Mouse (Mus musculus) kidney, embryonic 14.5 days (tissue): ENCODE measurements around the gene Defb26. TPM values are rescaled to one million over a fixed set of nuclear protein-coding genes. Genes with fewer than 3 reads are reported as not detected.

Experiments
- polyA plus RNA-seq: library from polyadenylated mRNA; unstranded; fragments of >200 nt; fragmentation: Nextera tagmentation; extraction: Ambion mirVana; gene quantifications from 2 replicates; pipeline ENCODE4 v1.2.1, GENCODE M21; 2014

Defb26 gene
- polyA plus RNA-seq, 1 experiment from 2014 or later, result not detected

Other genes with a start within 250 kb of the Defb26 start
- 19.4 and 37.4 TPM in 2 replicates for gene Tbc1d20, start 217.9 kb downstream of the Defb26 start, polyA plus RNA-seq
- 59.1 and 87.1 TPM in 2 replicates for gene Rbck1, start 179.0 kb downstream of the Defb26 start, polyA plus RNA-seq
- 0.57 and 0.61 TPM in 2 replicates for gene Trib3, start 167.7 kb downstream of the Defb26 start, polyA plus RNA-seq
- 1.7 and 2.4 TPM in 2 replicates for gene Nrsn2, start 135.1 kb downstream of the Defb26 start, polyA plus RNA-seq
- gene Sox12, start 113.6 kb downstream of the Defb26 start, polyA plus RNA-seq, result 22.3 and 25.3 TPM in 2 replicates
- gene Zcchc3, start 96.7 kb downstream of the Defb26 start, polyA plus RNA-seq, result 51.1 and 62.2 TPM in 2 replicates
- 0.37 TPM in 2 replicates for gene 6820408C15Rik, start 96.1 kb downstream of the Defb26 start, polyA plus RNA-seq
- not detected in 2 replicates for gene Defb23, start 47.1 kb downstream of the Defb26 start, polyA plus RNA-seq
- not detected in 2 replicates for gene Defb20, start 34.6 kb downstream of the Defb26 start, polyA plus RNA-seq
- not detected in 2 replicates for gene Defb22, start 21.6 kb downstream of the Defb26 start, polyA plus RNA-seq
- gene Defb28, start 6.6 kb upstream of the Defb26 start, polyA plus RNA-seq, result 0.80 TPM in 1 of 2 replicates, not detected in the other
- 0.66 TPM in 1 of 2 replicates, not detected in the other for gene Defb29, start 28.4 kb upstream of the Defb26 start, polyA plus RNA-seq
- gene Gm17416, start 57.6 kb upstream of the Defb26 start, polyA plus RNA-seq, result not detected in 2 replicates
- gene Defb21, start 61.1 kb upstream of the Defb26 start, polyA plus RNA-seq, result not detected in 2 replicates
- gene Defb19, start 68.6 kb upstream of the Defb26 start, polyA plus RNA-seq, result not detected in 2 replicates
- gene Defb45, start 87.7 kb upstream of the Defb26 start, polyA plus RNA-seq, result not detected in 2 replicates
- 1.1 TPM in 2 replicates for gene Defb36, start 92.6 kb upstream of the Defb26 start, polyA plus RNA-seq
- 28.2 and 37.2 TPM in 2 replicates for gene Defb25, start 111.4 kb upstream of the Defb26 start, polyA plus RNA-seq
- gene Rem1, start 115.3 kb upstream of the Defb26 start, polyA plus RNA-seq, result 46.9 and 61.8 TPM in 2 replicates
- 127 and 147 TPM in 2 replicates for gene H13, start 157.8 kb upstream of the Defb26 start, polyA plus RNA-seq
- gene Mcts2, start 175.3 kb upstream of the Defb26 start, polyA plus RNA-seq, result 35.4 and 40.8 TPM in 2 replicates
- gene Id1, start 224.6 kb upstream of the Defb26 start, polyA plus RNA-seq, result 129 and 178 TPM in 2 replicates
- gene Cox4i2, start 242.5 kb upstream of the Defb26 start, polyA plus RNA-seq, result 12.1 and 18.8 TPM in 2 replicates